Mouse (Mus musculus) liver, embryonic 13.5 days (tissue): ENCODE data around the gene Senp1. TPM values are rescaled to one million over a fixed set of nuclear protein-coding genes. Genes with fewer than 3 reads are reported as not detected.

Source experiments
- ATAC-seq: fragments of 200-750 bp; cut with Nextera tagmentation; 2 replicates; pipeline ENCODE4 v1.8.0; 2017; ENCODE audit warnings: low read depth, mild to moderate bottlenecking, moderate number of reproducible peaks, moderate library complexity
- DNase-seq: peaks from one replicate; pipeline ENCODE4 v3.0.0; 2022
- H3K27ac ChIP-seq: fragments of 300-500 bp; sonication (generic); 2 replicates; pipeline ENCODE4 v1.5.1; 2015; ENCODE audit warnings: moderate library complexity, mild to moderate bottlenecking, inconsistent platforms
- H3K27me3 ChIP-seq: fragments of 300-500 bp; sonication (generic); 2 replicates; pipeline ENCODE4 v1.6.1; 2015; ENCODE audit warnings: mild to moderate bottlenecking, inconsistent platforms
- H3K36me3 ChIP-seq: fragments of 300-500 bp; sonication (generic); 2 replicates; pipeline ENCODE4 v1.6.1; 2015; ENCODE audit warnings: mild to moderate bottlenecking, inconsistent platforms
- H3K4me1 ChIP-seq: fragments of 300-500 bp; sonication (generic); replicated peaks from 2 replicates; pipeline ENCODE4 v1.6.1; 2015; ENCODE audit warnings: inconsistent platforms
- H3K4me2 ChIP-seq: fragments of 300-500 bp; sonication (generic); 2 replicates; pipeline ENCODE4 v1.6.1; 2015; ENCODE audit warnings: inconsistent platforms, mild to moderate bottlenecking, moderate library complexity
- H3K4me3 ChIP-seq: fragments of 300-500 bp; sonication (generic); replicated peaks from 2 replicates; pipeline ENCODE4 v1.5.1; 2015; ENCODE audit warnings: mild to moderate bottlenecking, inconsistent platforms
- H3K9ac ChIP-seq: fragments of 300-500 bp; sonication (generic); 2 replicates; pipeline ENCODE4 v1.6.1; 2015; ENCODE audit warnings: mild to moderate bottlenecking, inconsistent platforms
- H3K9me3 ChIP-seq: fragments of 300-500 bp; sonication (generic); replicated peaks from 2 replicates; pipeline ENCODE4 v1.6.1; 2016; ENCODE audit warnings: inconsistent platforms
- WGBS: fragments of 180-500 bp; shearing (Covaris S2); methylation state at CpG from one replicate; pipeline ENCODE4 v1.1.7; 2015; ENCODE audit not compliant: insufficient replicate concordance; 5-methylcytosine and 5-hydroxymethylcytosine counted together
- polyA plus RNA-seq: library from polyadenylated mRNA; unstranded; fragments of >200 nt; fragmentation: Nextera tagmentation; extraction: Ambion mirVana; gene quantifications from 2 replicates; pipeline ENCODE4 v1.2.1, GENCODE M21; 2015

Gene Senp1
- polyA plus RNA-seq, 1 experiment from 2014 or later, result 17.1 TPM

- Histone ChIP-seq H3K27ac (no peak overlapping the region), H3K36me3 (peaks cover 95% of the 10 kb centered on the region), H3K4me1 (no peaks in the 10 kb centered on the region), H3K27me3 (no peaks in the 10 kb centered on the region), H3K9me3 (no peaks in the 10 kb centered on the region), H3K9ac (no peak overlapping the region), H3K4me2 (no peak overlapping the region), H3K4me3 (no peak overlapping the region)
- no peak for ATAC-seq
- no peak for DNase-seq
- 91% methylated on average over 6 of the region's 6 CpGs for whole genome bisulfite sequencing
Observed at GRCm38 (mm10) chr15:98043967-98044366, 49.6 kb downstream of the Senp1 start.

- Histone ChIP-seq H3K27me3 (no peaks in the 10 kb centered on the region), H3K4me3 (no peak overlapping the region), H3K9ac (no peak overlapping the region), H3K27ac (no peak overlapping the region), H3K9me3 (no peaks in the 10 kb centered on the region), H3K4me2 (no peak overlapping the region), H3K4me1 (no peaks in the 10 kb centered on the region), H3K36me3 (peaks cover 91% of the 10 kb centered on the region)
- WGBS, result 87% methylated on average over 12 of the region's 12 CpGs
- ATAC-seq (no peak), DNase-seq (no peak)
Observed at GRCm38 (mm10) chr15:98042508-98042907, 51.0 kb downstream of the Senp1 start.

- Histone ChIP-seq H3K9ac (no peak overlapping the region), H3K36me3 (peaks cover 78% of the 10 kb centered on the region), H3K27me3 (no peaks in the 10 kb centered on the region), H3K4me3 (no peak overlapping the region), H3K27ac (no peak overlapping the region), H3K9me3 (no peaks in the 10 kb centered on the region), H3K4me2 (no peak overlapping the region), H3K4me1 (no peaks in the 10 kb centered on the region)
- DNase-seq, result no peak
- 88% methylated on average over 10 of the region's 10 CpGs for WGBS
- no peak for ATAC-seq
Observed at GRCm38 (mm10) chr15:98039682-98040081, 53.9 kb downstream of the Senp1 start.

GRCm38 (mm10) chr15:98036578-98036977 is 57.0 kb downstream of the Senp1 start:
- DNase-seq (no peak), ATAC-seq (no peak)
- Histone ChIP-seq H3K36me3 (peaks cover 49% of the 10 kb centered on the region), H3K9me3 (no peaks in the 10 kb centered on the region), H3K4me2 (no peak overlapping the region), H3K27ac (no peak overlapping the region), H3K9ac (no peak overlapping the region), H3K4me1 (no peaks in the 10 kb centered on the region), H3K27me3 (no peaks in the 10 kb centered on the region), H3K4me3 (no peak overlapping the region)
- 83% methylated on average over 5 of the region's 5 CpGs for WGBS

DNA sequence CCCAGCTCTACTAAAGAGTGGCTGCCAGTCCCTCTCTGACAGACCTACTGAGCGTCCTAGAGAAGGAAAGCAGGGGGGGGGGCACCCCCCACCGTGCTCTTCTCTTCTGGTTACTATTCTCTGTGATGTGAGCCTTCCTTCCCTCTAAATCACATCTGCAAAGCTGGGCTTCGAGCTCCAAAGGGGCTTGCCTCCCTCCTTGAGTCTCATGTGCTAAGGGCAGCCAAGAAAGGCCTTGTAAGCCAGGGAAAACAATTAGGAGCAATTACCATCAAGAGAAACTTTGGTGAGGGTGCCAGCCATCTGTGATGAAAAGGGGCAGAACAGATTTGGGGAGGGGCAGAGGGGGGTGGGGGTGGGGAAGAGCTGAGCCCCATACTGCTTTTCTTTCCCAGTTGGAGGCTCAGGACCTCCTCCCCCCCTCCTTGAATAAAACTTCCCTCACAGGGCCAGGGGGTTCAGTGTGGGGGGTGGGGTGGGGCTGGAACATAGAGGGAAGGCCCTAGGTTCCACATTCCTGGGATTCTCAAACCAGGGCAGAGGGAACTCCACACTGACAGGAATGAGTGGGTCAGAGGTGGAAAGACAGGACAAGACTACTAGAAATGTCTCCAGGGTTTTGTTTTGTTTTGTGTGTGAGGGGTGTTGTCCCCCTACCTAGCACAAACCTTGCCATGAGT is 58.3 kb downstream of the Senp1 start:
- H3K4me3 ChIP-seq, result no peak overlapping the region
- H3K36me3 ChIP-seq, result peaks cover 36% of the 10 kb centered on the region
- H3K27ac ChIP-seq, result no peak overlapping the region
- H3K27me3 ChIP-seq, result no peaks in the 10 kb centered on the region
- H3K4me1 ChIP-seq, result no peaks in the 10 kb centered on the region
- ATAC-seq (no peak), DNase-seq (no peak)
- no peak overlapping the region for H3K9ac ChIP-seq
- no peaks in the 10 kb centered on the region for H3K9me3 ChIP-seq
- 28% methylated on average over 2 of the region's 3 CpGs for WGBS
- no peak overlapping the region for H3K4me2 ChIP-seq

DNA sequence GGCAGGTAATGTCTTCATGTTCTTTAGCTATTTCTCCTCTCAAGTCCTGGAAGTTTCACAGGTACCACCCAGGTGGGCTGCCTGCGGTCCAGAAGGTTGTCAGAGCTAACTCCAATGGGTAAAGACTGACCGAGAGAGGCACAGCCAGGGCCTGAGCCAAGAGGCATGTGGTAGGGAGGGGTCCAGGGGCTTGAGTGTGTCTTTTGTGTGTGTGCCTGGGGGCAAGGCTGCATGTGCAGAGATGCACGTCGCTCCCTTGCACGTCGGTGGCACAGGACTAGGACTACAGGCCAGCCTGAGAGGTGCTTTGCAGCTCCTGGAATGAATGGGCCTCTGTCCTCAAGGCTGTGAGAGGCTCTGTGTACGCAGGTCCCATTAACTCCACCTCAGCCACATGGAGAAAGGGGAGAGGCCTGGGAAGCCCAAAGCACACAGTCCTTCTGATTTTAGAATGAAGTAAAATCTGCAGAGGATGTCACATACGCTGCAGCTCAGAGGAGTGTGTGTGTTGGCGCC is 60.3 kb downstream of the Senp1 start:
- no peak overlapping the region for H3K4me2 ChIP-seq
- H3K9ac ChIP-seq, result no peak overlapping the region
- DNase-seq (no peak), ATAC-seq (no peak)
- H3K9me3 ChIP-seq, result no peaks in the 10 kb centered on the region
- H3K36me3 ChIP-seq, result peaks cover 19% of the 10 kb centered on the region
- no peaks in the 10 kb centered on the region for H3K4me1 ChIP-seq
- H3K27ac ChIP-seq, result no peak overlapping the region
- peaks cover 2% of the 10 kb centered on the region; the same call in 1 of the 2 replicates for H3K27me3 ChIP-seq
- H3K4me3 ChIP-seq, result no peak overlapping the region
- WGBS, result 72% methylated on average over 9 of the region's 9 CpGs

- Histone ChIP-seq H3K4me3 (no peak overlapping the region), H3K36me3 (no peaks in the 10 kb centered on the region), H3K9me3 (no peaks in the 10 kb centered on the region), H3K27me3 (peaks cover 29% of the 10 kb centered on the region), H3K4me1 (no peaks in the 10 kb centered on the region), H3K27ac (no peak overlapping the region), H3K9ac (no peak overlapping the region), H3K4me2 (no peak overlapping the region)
- WGBS, result 62% methylated on average over 6 of the region's 6 CpGs
- no peak for ATAC-seq
- DNase-seq, result no peak
Observed at GRCm38 (mm10) chr15:98029798-98030197, 63.7 kb downstream of the Senp1 start.

- Histone ChIP-seq H3K4me2 (no peak overlapping the region), H3K9me3 (no peaks in the 10 kb centered on the region), H3K27me3 (peaks cover 37% of the 10 kb centered on the region), H3K27ac (no peak overlapping the region), H3K4me1 (no peaks in the 10 kb centered on the region), H3K36me3 (no peaks in the 10 kb centered on the region), H3K9ac (no peak overlapping the region), H3K4me3 (no peak overlapping the region)
- WGBS, result 36% methylated on average over 12 of the region's 12 CpGs
- DNase-seq (no peak), ATAC-seq (no peak)
Observed at GRCm38 (mm10) chr15:98026967-98027904, 66.3 kb downstream of the Senp1 start.

GRCm38 (mm10) chr15:98025611-98026010 is 67.9 kb downstream of the Senp1 start:
- 45% methylated on average over 4 of the region's 4 CpGs for WGBS
- H3K4me3 ChIP-seq, result no peak overlapping the region
- H3K27me3 ChIP-seq, result peaks cover 37% of the 10 kb centered on the region
- no peaks in the 10 kb centered on the region for H3K36me3 ChIP-seq
- no peak overlapping the region for H3K4me2 ChIP-seq
- no peaks in the 10 kb centered on the region for H3K9me3 ChIP-seq
- ATAC-seq (no peak), DNase-seq (no peak)
- H3K9ac ChIP-seq, result no peak overlapping the region
- no peak overlapping the region for H3K27ac ChIP-seq
- no peaks in the 10 kb centered on the region for H3K4me1 ChIP-seq

GRCm38 (mm10) chr15:98023137-98023536 is 70.4 kb downstream of the Senp1 start:
- WGBS, result 45% methylated on average over 3 of the region's 3 CpGs
- no peak overlapping the region for H3K4me2 ChIP-seq
- no peak for ATAC-seq

GRCm38 (mm10) chr15:98021886-98022285 is 71.7 kb downstream of the Senp1 start:
- no peaks in the 10 kb centered on the region for H3K36me3 ChIP-seq
- peaks cover 23% of the 10 kb centered on the region for H3K27me3 ChIP-seq
- WGBS, result 42% methylated on average over 2 of the region's 2 CpGs
- ATAC-seq, result no peak
- H3K9me3 ChIP-seq, result no peaks in the 10 kb centered on the region
- H3K9ac ChIP-seq, result no peak overlapping the region
- no peaks in the 10 kb centered on the region for H3K4me1 ChIP-seq
- no peak overlapping the region for H3K27ac ChIP-seq
- H3K4me3 ChIP-seq, result no peak overlapping the region
- DNase-seq, result no peak
- H3K4me2 ChIP-seq, result no peak overlapping the region

More at GRCm38 (mm10) chr15:98023137-98023536, 70.4 kb downstream of the Senp1 start:
- H3K4me3 ChIP-seq, result no peak overlapping the region
- no peak for DNase-seq
- H3K36me3 ChIP-seq, result no peaks in the 10 kb centered on the region
- peaks cover 33% of the 10 kb centered on the region for H3K27me3 ChIP-seq
- no peak overlapping the region for H3K27ac ChIP-seq
- no peaks in the 10 kb centered on the region for H3K4me1 ChIP-seq
- no peaks in the 10 kb centered on the region for H3K9me3 ChIP-seq
- no peak overlapping the region for H3K9ac ChIP-seq
